Mouse (Mus musculus) kidney, postnatal 0 days (tissue): ENCODE results near the gene Aig1. TPM values are rescaled to one million over a fixed set of nuclear protein-coding genes. Genes with fewer than 3 reads are reported as not detected.
A peak's percentile ranks its signal among the peaks of the same experiment; 100 is the strongest.

ENCODE experiments used
- ATAC-seq: fragments of 200-750 bp; cut with Nextera tagmentation; replicated peaks from 2 replicates; pipeline ENCODE4 v1.8.0; 2017; ENCODE audit warnings: low read depth, moderate number of reproducible peaks, moderate TSS enrichment, moderate library complexity; ENCODE audit not compliant: low FRiP score
- DNase-seq: peaks from one replicate; pipeline ENCODE4 v3.0.0-alpha.2; 2016; ENCODE audit warnings: low spot score
- H3K27ac ChIP-seq: fragments of 300-500 bp; sonication (generic); 2 replicates; pipeline ENCODE4 v1.5.1; 2014; ENCODE audit warnings: mild to moderate bottlenecking
- H3K27me3 ChIP-seq: fragments of 300-500 bp; sonication (generic); 2 replicates; pipeline ENCODE4 v1.6.1; 2014; ENCODE audit warnings: low read length, mixed read lengths; ENCODE audit not compliant: insufficient read depth
- H3K36me3 ChIP-seq: fragments of 300-500 bp; sonication (generic); 2 replicates; pipeline ENCODE4 v1.6.1; 2014; ENCODE audit warnings: low read length, mixed read lengths; ENCODE audit not compliant: insufficient read depth
- H3K4me1 ChIP-seq: fragments of 300-500 bp; sonication (generic); replicated peaks from 2 replicates; pipeline ENCODE4 v1.6.1; 2014; ENCODE audit warnings: antibody characterized with exemption, low read length, mixed read lengths; ENCODE audit not compliant: insufficient read depth
- H3K4me2 ChIP-seq: fragments of 300-500 bp; sonication (generic); 2 replicates; pipeline ENCODE4 v1.6.1; 2014; ENCODE audit warnings: mild to moderate bottlenecking, low read length, moderate library complexity, mixed read lengths
- H3K4me3 ChIP-seq: fragments of 300-500 bp; sonication (generic); replicated peaks from 2 replicates; pipeline ENCODE4 v1.5.1; 2014; ENCODE audit warnings: low read depth, low read length
- H3K9ac ChIP-seq: fragments of 300-500 bp; sonication (generic); 2 replicates; pipeline ENCODE4 v1.6.1; 2014; ENCODE audit warnings: low read depth, low read length
- H3K9me3 ChIP-seq: fragments of 300-500 bp; sonication (generic); replicated peaks from 2 replicates; pipeline ENCODE4 v1.6.1; 2016; ENCODE audit warnings: low read length, inconsistent platforms, mixed read lengths
- CTCF ChIP-seq: IDR thresholded peaks from 2 replicates; pipeline ENCODE4 v1.5.1; 2016; ENCODE audit warnings: antibody characterized with exemption, low read depth, mild to moderate bottlenecking, moderate library complexity
- WGBS: fragments of 180-500 bp; shearing (Covaris S2); extraction: QIAGEN DNeasy Blood & Tissue Kit; methylation state at CpG from one replicate; pipeline ENCODE4 v1.1.7; 2014; 5-methylcytosine and 5-hydroxymethylcytosine counted together
- polyA plus RNA-seq: library from polyadenylated mRNA; unstranded; fragments of >200 nt; fragmentation: Nextera tagmentation; extraction: Ambion mirVana; gene quantifications from 2 replicates; pipeline ENCODE4 v1.2.1, GENCODE M21; 2015

The Aig1 gene
- polyA plus RNA-seq, 1 experiment from 2014 or later = 64.1 TPM

DNA sequence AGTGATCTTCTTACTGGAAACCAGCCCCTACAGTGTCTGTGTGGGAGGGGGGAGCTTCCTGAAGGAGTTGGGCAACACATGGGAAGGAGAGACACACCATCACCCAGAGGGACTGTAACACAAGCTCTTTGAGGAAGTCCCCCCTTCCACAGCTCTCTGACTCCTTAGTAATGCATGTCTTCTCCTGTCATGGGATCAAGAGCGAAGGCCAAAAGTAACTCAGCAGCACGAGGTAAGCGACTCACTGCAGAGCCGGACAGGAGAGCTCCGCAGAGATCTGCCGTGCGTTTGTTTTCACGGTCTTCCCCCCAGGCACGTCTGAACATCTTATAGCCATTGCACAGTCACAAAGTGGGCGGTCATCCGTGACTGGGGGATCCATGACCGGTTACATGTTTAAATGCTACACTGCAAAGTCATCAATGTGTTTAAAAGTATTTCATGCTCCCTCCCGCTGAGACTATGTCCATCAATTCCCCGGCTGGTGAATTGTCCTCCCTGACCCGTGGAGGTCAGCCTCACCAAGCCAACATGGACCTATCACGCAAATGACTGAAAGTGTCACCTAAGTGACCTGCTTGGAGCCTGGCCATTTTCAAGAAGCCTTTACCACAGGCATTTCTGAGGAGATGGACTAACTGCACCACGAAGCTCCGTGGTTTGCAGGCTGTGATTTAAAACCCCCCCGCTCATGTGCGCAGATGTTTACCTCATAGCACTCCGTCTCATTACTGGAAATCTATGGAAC lies 30.9 kb downstream of the Aig1 start:
- DNase-seq (peak; percentile 63), ATAC-seq (peak; percentile 59)
- TF ChIP-seq CTCF = no peak
- Histone ChIP-seq H3K4me2 (peak overlapping the region; percentile 27; the same call in 1 of the 2 replicates), H3K9ac (no peak overlapping the region), H3K4me1 (peaks cover 4% of the 10 kb centered on the region; the same call in 1 of the 2 replicates), H3K27ac (no peak overlapping the region), H3K27me3 (no peaks in the 10 kb centered on the region), H3K4me3 (no peak overlapping the region), H3K36me3 (no peaks in the 10 kb centered on the region), H3K9me3 (no peaks in the 10 kb centered on the region)
- 45% methylated on average over 21 of the region's 21 CpGs for WGBS

DNA sequence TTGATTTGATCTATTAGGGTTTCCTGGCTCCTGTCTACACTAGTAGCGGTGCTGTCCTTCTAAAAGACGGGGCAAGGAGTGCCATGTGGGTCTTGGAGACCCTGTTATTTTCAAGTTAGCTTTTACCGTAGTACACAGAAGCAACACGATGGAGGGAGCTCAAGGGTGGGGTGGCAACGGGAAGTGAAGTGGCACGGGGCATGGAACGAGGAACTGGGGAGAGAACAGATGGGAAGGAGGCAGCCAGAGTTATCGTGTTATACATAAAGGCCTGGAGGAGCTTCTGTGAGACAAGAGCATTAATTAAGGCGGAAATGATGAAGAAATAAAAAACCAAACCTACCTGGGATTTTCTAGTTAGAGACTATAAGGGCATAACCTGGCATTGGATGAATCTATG lies 31.8 kb downstream of the Aig1 start:
- ATAC-seq = no peak
- TF ChIP-seq CTCF = no peak
- no peak for DNase-seq
- H3K4me2 ChIP-seq = no peak overlapping the region
- no peaks in the 10 kb centered on the region for H3K27me3 ChIP-seq
- H3K9ac ChIP-seq = no peak overlapping the region
- no peaks in the 10 kb centered on the region for H3K36me3 ChIP-seq
- WGBS = 88% methylated on average over 9 of the region's 9 CpGs
- H3K27ac ChIP-seq = no peak overlapping the region
- no peak overlapping the region for H3K4me3 ChIP-seq
- H3K4me1 ChIP-seq = peaks cover 4% of the 10 kb centered on the region; the same call in 1 of the 2 replicates
- H3K9me3 ChIP-seq = no peaks in the 10 kb centered on the region

DNA sequence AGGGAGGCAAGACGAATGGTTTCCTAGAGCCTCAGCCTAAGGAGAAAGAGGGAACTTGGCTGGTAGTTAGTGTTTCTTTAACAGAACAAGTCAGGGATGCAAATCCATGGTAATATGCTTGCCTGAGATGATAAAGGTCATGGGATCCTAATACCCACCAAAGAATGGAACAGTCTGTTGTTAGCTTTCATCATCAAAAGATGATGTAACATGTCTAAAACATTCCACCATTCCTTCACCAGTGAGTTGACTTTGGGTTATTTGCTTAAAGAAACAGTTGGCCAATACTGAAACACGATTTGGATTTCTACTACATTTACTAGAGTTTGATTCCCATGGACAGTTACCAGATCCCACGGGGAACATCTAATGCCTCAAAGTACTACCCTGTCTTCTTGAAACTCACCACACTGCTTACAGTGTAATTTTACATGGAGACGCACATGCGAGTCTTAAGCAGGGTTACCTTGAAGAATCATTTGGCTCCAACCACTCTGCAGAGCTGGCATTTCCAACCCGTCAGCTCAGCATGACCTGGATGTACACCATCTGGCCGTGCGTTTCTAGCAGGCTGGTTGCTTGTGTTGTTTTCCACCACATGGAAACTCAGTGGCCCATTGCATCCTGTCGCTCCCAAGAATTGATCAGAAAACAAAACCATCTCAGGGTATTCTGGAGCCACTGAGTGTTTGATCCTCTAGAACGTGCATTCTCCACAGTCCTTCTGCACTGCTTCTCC lies 32.9 kb downstream of the Aig1 start:
- ATAC-seq (no peak), DNase-seq (no peak)
- H3K4me1 ChIP-seq = peaks cover 4% of the 10 kb centered on the region; the same call in 1 of the 2 replicates
- WGBS = 86% methylated on average over 10 of the region's 10 CpGs
- no peak overlapping the region for H3K27ac ChIP-seq
- no peaks in the 10 kb centered on the region for H3K27me3 ChIP-seq
- H3K9me3 ChIP-seq = no peaks in the 10 kb centered on the region
- no peak overlapping the region for H3K4me2 ChIP-seq
- H3K36me3 ChIP-seq = no peaks in the 10 kb centered on the region
- no peak overlapping the region for H3K9ac ChIP-seq
- no peak overlapping the region for H3K4me3 ChIP-seq
- TF ChIP-seq CTCF = no peak

DNA sequence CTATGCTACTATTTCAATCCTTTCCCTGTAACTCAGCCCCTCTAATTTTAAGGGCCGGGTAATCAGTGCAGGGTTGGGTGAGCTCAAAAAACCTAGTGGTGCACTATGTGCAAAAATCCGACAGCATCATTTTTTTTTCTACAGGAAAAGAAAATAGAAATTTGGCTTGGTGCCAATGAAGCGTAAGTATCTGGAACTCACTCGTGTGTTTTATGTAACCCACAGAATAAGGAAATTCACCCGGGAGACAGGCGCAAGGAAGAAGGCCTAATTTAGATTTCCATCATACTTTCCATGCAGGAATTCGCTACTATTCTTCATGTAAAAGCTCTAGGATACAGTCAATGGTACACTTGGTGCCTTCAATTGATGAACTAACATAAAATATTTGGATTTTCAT lies 34.7 kb downstream of the Aig1 start:
- H3K9ac ChIP-seq = no peak overlapping the region
- H3K4me1 ChIP-seq = peaks cover 4% of the 10 kb centered on the region; the same call in 1 of the 2 replicates
- 49% methylated on average over 7 of the region's 7 CpGs for WGBS
- no peaks in the 10 kb centered on the region for H3K27me3 ChIP-seq
- no peak overlapping the region for H3K27ac ChIP-seq
- H3K4me3 ChIP-seq = no peak overlapping the region
- TF ChIP-seq CTCF = no peak
- DNase-seq (peak; percentile 26), ATAC-seq (no peak)
- no peaks in the 10 kb centered on the region for H3K9me3 ChIP-seq
- no peaks in the 10 kb centered on the region for H3K36me3 ChIP-seq
- no peak overlapping the region for H3K4me2 ChIP-seq

DNA sequence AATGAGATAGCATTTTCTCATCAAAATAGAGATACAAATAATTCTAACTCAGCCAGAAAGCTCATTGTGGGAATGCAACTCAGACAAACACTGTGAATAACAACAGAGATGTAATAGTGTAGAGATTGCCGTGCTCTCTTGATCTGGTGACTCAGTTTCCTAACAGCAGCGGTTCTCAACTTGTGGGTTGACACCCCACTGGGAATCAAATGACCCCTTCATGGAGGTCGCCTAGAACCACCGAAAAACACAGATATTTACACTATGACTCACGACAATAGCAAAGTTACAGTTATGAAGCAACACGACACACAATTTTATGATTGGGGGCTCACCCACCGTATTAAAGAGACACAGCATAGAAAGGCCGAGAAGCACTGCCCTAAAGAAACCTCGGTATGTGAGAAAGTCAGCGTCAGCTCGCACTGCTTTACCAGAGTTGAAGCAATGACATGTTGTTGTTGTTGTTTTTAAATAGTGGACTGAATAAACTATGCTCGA lies 35.7 kb downstream of the Aig1 start:
- Histone ChIP-seq H3K36me3 (no peaks in the 10 kb centered on the region), H3K4me2 (no peak overlapping the region), H3K4me1 (peaks cover 4% of the 10 kb centered on the region; the same call in 1 of the 2 replicates), H3K4me3 (no peak overlapping the region), H3K27me3 (no peaks in the 10 kb centered on the region), H3K9ac (no peak overlapping the region), H3K9me3 (no peaks in the 10 kb centered on the region), H3K27ac (no peak overlapping the region)
- 81% methylated on average over 12 of the region's 12 CpGs for WGBS
- no peak for TF ChIP-seq CTCF
- ATAC-seq (no peak), DNase-seq (no peak)

DNA sequence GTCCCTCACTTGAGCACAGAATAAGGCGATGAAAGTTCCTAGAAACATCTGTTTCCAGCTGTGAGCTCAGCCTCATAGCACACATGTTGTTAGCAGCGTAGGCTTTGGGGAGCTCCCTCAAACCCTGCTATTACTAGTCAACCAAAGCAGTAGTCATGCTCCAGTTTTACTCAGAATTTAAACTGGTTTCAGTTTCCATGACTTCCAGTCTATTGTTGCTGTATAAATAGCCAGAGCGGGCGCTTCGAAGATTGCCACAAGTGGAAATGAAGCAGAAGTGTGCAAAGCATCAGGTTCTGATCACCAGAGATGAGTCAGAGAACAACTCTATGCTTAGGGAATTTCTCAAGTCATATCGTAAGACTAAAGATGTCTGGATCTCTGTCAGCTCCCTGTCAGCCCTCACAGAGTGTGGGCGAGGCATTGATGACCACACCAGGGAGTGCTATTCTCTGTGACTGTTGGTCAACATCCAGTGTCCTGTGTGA lies 36.2 kb downstream of the Aig1 start:
- Histone ChIP-seq H3K27ac (no peak overlapping the region), H3K36me3 (no peaks in the 10 kb centered on the region), H3K4me3 (no peak overlapping the region), H3K4me2 (no peak overlapping the region), H3K9me3 (no peaks in the 10 kb centered on the region), H3K4me1 (peaks cover 2% of the 10 kb centered on the region; the same call in 1 of the 2 replicates), H3K9ac (no peak overlapping the region), H3K27me3 (no peaks in the 10 kb centered on the region)
- ATAC-seq (no peak), DNase-seq (no peak)
- whole genome bisulfite sequencing = 88% methylated on average over 7 of the region's 7 CpGs
- TF ChIP-seq CTCF = no peak
